In the genomic region with DNA sequence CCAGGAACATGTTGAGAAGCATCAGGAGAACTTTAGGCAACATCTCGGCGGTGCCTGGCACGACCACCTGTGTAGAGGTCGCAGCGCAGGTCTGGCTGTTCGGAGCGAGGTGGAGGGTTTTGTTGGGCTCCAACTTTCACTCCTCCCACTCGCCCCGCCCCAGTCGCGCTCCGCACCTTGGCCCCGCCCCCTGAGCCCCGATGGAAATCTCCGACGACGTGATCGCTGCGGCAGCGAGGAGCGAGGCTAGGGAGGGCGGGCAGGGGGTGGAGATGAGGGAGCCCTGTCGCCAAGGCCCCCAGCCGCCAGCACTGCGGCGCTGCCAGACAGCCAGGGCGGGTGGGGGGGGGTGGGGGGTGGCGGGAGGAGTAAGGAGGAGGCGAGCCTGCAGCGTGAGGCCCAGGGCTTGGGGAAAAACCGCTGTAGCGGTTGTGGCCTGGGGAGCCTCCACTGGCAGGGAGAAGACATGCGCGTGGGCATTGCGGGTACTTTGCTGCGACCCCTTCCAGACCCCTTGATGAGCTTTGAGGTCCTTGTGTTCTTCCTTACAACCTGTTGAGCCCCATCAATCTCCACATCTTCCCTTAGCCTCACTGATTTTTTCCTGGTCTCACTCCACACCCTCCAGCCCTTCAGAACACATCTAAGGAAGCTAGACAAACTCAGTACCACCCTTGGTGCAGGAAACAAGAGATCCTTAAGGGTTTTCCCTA, we compare ENCODE assay signal across 8 mouse cellular contexts. TPM values are rescaled to one million over a fixed set of nuclear protein-coding genes. Genes with fewer than 3 reads are reported as not detected.
A peak's percentile ranks its signal among the peaks of the same experiment; 100 is the strongest.
DNase-seq lines count a peak whose midpoint lies in the region; ATAC-seq lines count a peak whose summit lies in the region.

A gene (minus strand): TSS at position 145 of the 713 bp plus-strand sequence.

- H3K36me3 ChIP-seq in forebrain, embryonic 10.5 days (replicated peaks): peaks cover 6% of the 10 kb centered on the region
- H3K36me3 ChIP-seq in midbrain, embryonic 11.5 days (ENCODE audit: control insufficient read depth, insufficient read depth, low read length): no peaks in the 10 kb centered on the region

- ATAC-seq in midbrain, embryonic 11.5 days (ENCODE audit: low FRiP score): peak; percentile 91

- intact Hi-C loops in heart, postnatal 14 days (cut with DNase I): loop anchor here (10.0 kb wide), 1 partner anchor 180 kb away; no protein-coding TSS in a partner anchor

- peaks cover 8% of the 10 kb centered on the region; the same call in 1 of the 2 replicates for H3K4me1 ChIP-seq in forebrain, embryonic 10.5 days
- no peaks in the 10 kb centered on the region for H3K4me1 ChIP-seq in midbrain, embryonic 11.5 days (ENCODE audit: control insufficient read depth, insufficient read depth, low read length)

- H3K4me2 ChIP-seq in midbrain, embryonic 11.5 days: peak within 1 kb of the TSS; percentile 58

- H3K4me3 ChIP-seq in forebrain, embryonic 10.5 days: peak within 1 kb of the TSS; percentile 56
- peak within 1 kb of the TSS; percentile 35 for H3K4me3 ChIP-seq in midbrain, embryonic 11.5 days (ENCODE audit: low read depth, low read length)

- H3K27ac ChIP-seq in forebrain, embryonic 10.5 days: peak within 1 kb of the TSS; percentile 74
- H3K27ac ChIP-seq in midbrain, embryonic 11.5 days (ENCODE audit: low read depth, low read length): no peak within 1 kb of the TSS

- WGBS in forebrain, embryonic 10.5 days: 16% methylated on average over 29 of the region's 36 CpGs
- 21% methylated on average over 29 of the region's 36 CpGs for WGBS in midbrain, embryonic 11.5 days

- DNase-seq in ovary, adult 18-20 months (ENCODE audit: low spot score): peak; percentile 6
- DNase-seq in ovary, postnatal 10 days (ENCODE audit: low spot score): no peak
- peak; percentile 54 for DNase-seq in forebrain, embryonic 10.5 days (ENCODE audit: extremely low spot score, low spot score)
- peak; percentile 39 to 41 for DNase-seq in heart, postnatal 14 days
- DNase-seq in kidney, postnatal 4 days: peak; percentile 74 to 81
- peak; percentile 89 for DNase-seq in midbrain, embryonic 11.5 days (ENCODE audit: low spot score, missing footprints)
- DNase-seq in thymus, postnatal 14 days: peak; percentile 26
- DNase-seq in left cerebral cortex, adult 11 months (ENCODE audit: low spot score): no peak

- no peaks in the 10 kb centered on the region for H3K9me3 ChIP-seq in forebrain, embryonic 10.5 days
- H3K9me3 ChIP-seq in midbrain, embryonic 11.5 days (ENCODE audit: control insufficient read depth, low read length): no peaks in the 10 kb centered on the region

- H3K27me3 ChIP-seq in forebrain, embryonic 10.5 days (ENCODE audit: poor library complexity, severe bottlenecking): no peaks in the 10 kb centered on the region
- H3K27me3 ChIP-seq in midbrain, embryonic 11.5 days (ENCODE audit: control insufficient read depth, insufficient read depth, low read length): no peaks in the 10 kb centered on the region

- peak within 1 kb of the TSS; percentile 36 for H3K9ac ChIP-seq in midbrain, embryonic 11.5 days (ENCODE audit: low read length)

RNA-seq across cellular contexts. Expression of the gene that starts here (rescaled TPM):
- 1.1 and 1.6 TPM in 2 replicates for polyA plus RNA-seq in forebrain, embryonic 10.5 days (2016; fragmentation: Nextera tagmentation; extraction: Ambion mirVana)
- total RNA-seq in heart, postnatal 14 days (2021): 1 to 10 TPM in 1 of 2 experiments, under 1 TPM in 1; 0.44 to 2.0 TPM
- polyA plus RNA-seq in midbrain, embryonic 11.5 days (2014; fragmentation: Nextera tagmentation; extraction: Ambion mirVana): 0.29 TPM in 2 replicates

Comparison
In these comparisons a context has a peak if more than half of its experiments do, and no peak if none do; other contexts are left out.
1. DNase-seq: peak in ovary, adult 18-20 months (single experiment), forebrain, embryonic 10.5 days (single experiment), heart, postnatal 14 days (2 of 2), kidney, postnatal 4 days (2 of 2) and thymus, postnatal 14 days (single experiment); none in ovary, postnatal 10 days (single experiment) and left cerebral cortex, adult 11 months (single experiment).
2. Peak in DNase-seq, ATAC-seq, H3K4me3 ChIP-seq, H3K9ac ChIP-seq and H3K4me2 ChIP-seq in midbrain, embryonic 11.5 days; RNA of the gene not detected or under 1 TPM.